Comparison of ENCODE assay signal across 8 mouse cellular contexts in the genomic region with DNA sequence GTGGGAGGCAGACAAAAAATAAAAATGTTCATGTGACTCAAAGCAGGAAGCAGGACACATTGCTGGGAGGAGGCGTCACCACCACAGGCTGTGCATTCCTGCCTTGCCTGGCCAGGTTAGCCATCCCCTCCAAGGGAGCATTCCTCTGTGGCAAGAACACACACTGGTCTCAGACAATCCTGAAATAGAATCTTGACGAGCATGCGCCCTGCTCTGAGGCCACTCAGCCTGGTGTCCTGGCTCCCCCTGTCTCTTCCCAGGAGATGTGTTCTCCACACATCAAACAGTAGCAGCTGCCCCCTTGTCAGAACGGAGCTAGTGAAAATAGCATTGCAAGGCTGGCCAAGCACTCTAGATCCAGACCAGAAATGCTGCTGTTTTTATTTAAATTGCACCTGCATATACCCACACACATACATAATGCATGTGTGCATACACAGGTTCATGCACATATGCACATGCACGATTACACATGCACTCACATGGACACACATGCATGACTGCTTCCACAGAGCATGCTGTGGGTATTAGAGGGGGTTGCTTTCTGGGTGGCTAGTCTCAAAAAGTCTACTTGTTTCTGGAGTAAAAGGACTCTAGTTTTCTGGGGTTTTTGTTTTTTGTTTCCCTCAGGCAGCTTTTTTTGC.
A peak's percentile ranks its signal among the peaks of the same experiment; 100 is the strongest.
DNase-seq lines count a peak whose midpoint lies in the region; ATAC-seq lines count a peak whose summit lies in the region.

No protein-coding gene starts in this region.

- H3K4me3 ChIP-seq in hindbrain, embryonic 11.5 days (ENCODE audit: low read depth, low read length), result no peak overlapping the region
- H3K4me3 ChIP-seq in lung, embryonic 15.5 days, result no peak overlapping the region

- H3K27ac ChIP-seq in hindbrain, embryonic 11.5 days (ENCODE audit: low read depth, low read length), result peak overlapping the region; percentile 88
- peak overlapping the region; percentile 85 for H3K27ac ChIP-seq in lung, embryonic 15.5 days

- H3K4me2 ChIP-seq in hindbrain, embryonic 11.5 days (replicated peaks; ENCODE audit: low read depth, low read length), result peak overlapping the region; percentile 12; the same call in 1 of the 2 replicates
- H3K4me2 ChIP-seq in lung, embryonic 15.5 days, result peak overlapping the region; percentile 31

- H3K36me3 ChIP-seq in hindbrain, embryonic 11.5 days (ENCODE audit: control insufficient read depth, insufficient read depth, low read length), result no peaks in the 10 kb centered on the region
- no peaks in the 10 kb centered on the region for H3K36me3 ChIP-seq in lung, embryonic 15.5 days

- H3K27me3 ChIP-seq in hindbrain, embryonic 11.5 days (ENCODE audit: control insufficient read depth, insufficient read depth, low read length), result no peaks in the 10 kb centered on the region
- no peaks in the 10 kb centered on the region for H3K27me3 ChIP-seq in lung, embryonic 15.5 days

- WGBS in hindbrain, embryonic 11.5 days, result 19% methylated on average over 5 of the region's 5 CpGs
- 14% methylated on average over 5 of the region's 5 CpGs for WGBS in lung, embryonic 15.5 days

- H3K4me1 ChIP-seq in hindbrain, embryonic 11.5 days (replicated peaks; ENCODE audit: control insufficient read depth, insufficient read depth, low read length), result peaks cover 3% of the 10 kb centered on the region; the same call in 1 of the 2 replicates
- peaks cover 54% of the 10 kb centered on the region for H3K4me1 ChIP-seq in lung, embryonic 15.5 days

- H3K9ac ChIP-seq in hindbrain, embryonic 11.5 days (ENCODE audit: low read depth, low read length), result 0 out of 2 replicates have a peak overlapping the region, but pooled peaks have one; percentile 8
- no peak overlapping the region for H3K9ac ChIP-seq in lung, embryonic 15.5 days

- peak; percentile 80 for DNase-seq in cerebellum, adult 9-11 months
- peak; percentile 65 to 68 for DNase-seq in frontal cortex, postnatal 10 days (ENCODE audit: low spot score in 2 of 2)
- DNase-seq in hindbrain, embryonic 11.5 days (ENCODE audit: low spot score), result peak; percentile 60
- peak; percentile 68 to 75 for DNase-seq in layer of hippocampus, postnatal 14 days (ENCODE audit: low spot score in 2 of 2)
- DNase-seq in retina, adult 2 months (ENCODE audit: low read depth, low spot score), result peak; percentile 30
- DNase-seq in natural killer cell, adult 2 months (ENCODE audit: low spot score in 2 of 2), result no peak

- H3K9me3 ChIP-seq in hindbrain, embryonic 11.5 days (ENCODE audit: control insufficient read depth, low read length), result no peaks in the 10 kb centered on the region
- H3K9me3 ChIP-seq in lung, embryonic 15.5 days, result no peaks in the 10 kb centered on the region

- peak; percentile 25 for ATAC-seq in activated CD4-positive, CD25-positive, alpha-beta regulatory T cell, adult 4 months
- ATAC-seq in hindbrain, embryonic 11.5 days (ENCODE audit: low FRiP score), result peak; percentile 82
- ATAC-seq in lung, embryonic 15.5 days (ENCODE audit: borderline replicate concordance, extremely low read depth, low FRiP score, low TSS enrichment), result peak; percentile 75

Comparison
In these comparisons a context has a peak if more than half of its experiments do, and no peak if none do; other contexts are left out.
1. ATAC-seq: peak in every context shown above with its lines; median percentile 82 in hindbrain, embryonic 11.5 days; 75 in lung, embryonic 15.5 days; 25 in activated CD4-positive, CD25-positive, alpha-beta regulatory T cell, adult 4 months.
2. DNase-seq: peak in cerebellum, adult 9-11 months (single experiment), frontal cortex, postnatal 10 days (2 of 2), hindbrain, embryonic 11.5 days (single experiment), layer of hippocampus, postnatal 14 days (2 of 2) and retina, adult 2 months (single experiment); none in natural killer cell, adult 2 months (0 of 2).